Mouse (Mus musculus) kidney, adult 2 months (tissue): ENCODE measurements around the gene Lasp1.

Experiments used
- CTCF ChIP-seq: fragments of 200-500 bp; conservative IDR thresholded peaks from 2 replicates; pipeline ENCODE4 v1.5.1; 2011; ENCODE audit warnings: low read depth, mild to moderate bottlenecking, control low read depth, low read length, moderate library complexity, mixed read lengths; ENCODE audit not compliant: insufficient read depth, insufficient read length
- POLR2A ChIP-seq: fragments of 200-500 bp; IDR thresholded peaks from one replicate; pipeline ENCODE4 v1.6.1; 2011; ENCODE audit warnings: low read depth, low read length, control low read depth

- no peak for TF ChIP-seq CTCF
- TF ChIP-seq POLR2A: no peak
Measured at GRCm38 (mm10) chr11:97813746-97814515, 15.1 kb downstream of the Lasp1 start.
